Mouse (Mus musculus): ENCODE results near the gene Ribc2. TPM values are rescaled to one million over a fixed set of nuclear protein-coding genes. Genes with fewer than 3 reads are reported as not detected.

The Ribc2 gene
- polyA plus RNA-seq, 1 experiment from 2014 or later, result 0.13 TPM

- no peak overlapping the region for H3K4me3 ChIP-seq (ENCODE audit: low read depth, low read length)
- H3K9me3 ChIP-seq (ENCODE audit: control insufficient read depth), result no peaks in the 10 kb centered on the region
- H3K9ac ChIP-seq (ENCODE audit: low read depth, low read length), result no peak overlapping the region
- no peaks in the 10 kb centered on the region for H3K27me3 ChIP-seq (replicated peaks; ENCODE audit: control insufficient read depth, insufficient read depth, low read length)
- WGBS, result 56% methylated on average over 8 of the region's 8 CpGs
- no peak overlapping the region for H3K4me2 ChIP-seq (replicated peaks; ENCODE audit: low read depth)
- TF ChIP-seq CTCF (IDR thresholded peaks at IDR 0.05; ENCODE audit: low read depth), result no peak
- H3K36me3 ChIP-seq (ENCODE audit: control insufficient read depth, insufficient read depth), result no peaks in the 10 kb centered on the region
- H3K27ac ChIP-seq (ENCODE audit: low read depth, low read length), result no peak overlapping the region
- H3K4me1 ChIP-seq (replicated peaks; ENCODE audit: control insufficient read depth, insufficient read depth, low read length), result no peaks in the 10 kb centered on the region
- ATAC-seq, result no peak
Observed at GRCm38 (mm10) chr15:85188167-85188778, 56.4 kb downstream of the Ribc2 start.

Other genes with a start within 250 kb of the Ribc2 start
- 0.14 and 0.22 TPM in 2 replicates for gene Gm29666, start 212.0 kb upstream of the Ribc2 start, polyA plus RNA-seq (2015; fragmentation: Nextera tagmentation; extraction: Ambion mirVana)
- gene Nup50, start 208.7 kb upstream of the Ribc2 start, polyA plus RNA-seq (2015; fragmentation: Nextera tagmentation; extraction: Ambion mirVana), result 21.0 and 23.6 TPM in 2 replicates
- 14.9 and 15.5 TPM in 2 replicates for gene 5031439G07Rik, start 143.5 kb upstream of the Ribc2 start, polyA plus RNA-seq (2015; fragmentation: Nextera tagmentation; extraction: Ambion mirVana)
- 2.0 and 2.2 TPM in 2 replicates for gene Upk3a, start 114.9 kb upstream of the Ribc2 start, polyA plus RNA-seq (2015; fragmentation: Nextera tagmentation; extraction: Ambion mirVana)
- gene Fam118a, start 103.1 kb upstream of the Ribc2 start, polyA plus RNA-seq (2015; fragmentation: Nextera tagmentation; extraction: Ambion mirVana), result 23.1 and 25.3 TPM in 2 replicates
- 0.07 and 0.18 TPM in 2 replicates for gene Smc1b, start 114 bp upstream of the Ribc2 start, polyA plus RNA-seq (2015; fragmentation: Nextera tagmentation; extraction: Ambion mirVana)
- 90.5 and 97.9 TPM in 2 replicates for gene Fbln1, start 73.9 kb downstream of the Ribc2 start, polyA plus RNA-seq (2015; fragmentation: Nextera tagmentation; extraction: Ambion mirVana)
- gene Atxn10, start 204.2 kb downstream of the Ribc2 start, polyA plus RNA-seq (2015; fragmentation: Nextera tagmentation; extraction: Ambion mirVana), result 106 and 111 TPM in 2 replicates